Mouse (Mus musculus): ENCODE results near the gene Gm13103.
"Not testable (repeated sequence)": the region's sequence is repeated elsewhere in the genome, so short reads cannot be mapped to it uniquely, and the experiment has no call there.

DNA sequence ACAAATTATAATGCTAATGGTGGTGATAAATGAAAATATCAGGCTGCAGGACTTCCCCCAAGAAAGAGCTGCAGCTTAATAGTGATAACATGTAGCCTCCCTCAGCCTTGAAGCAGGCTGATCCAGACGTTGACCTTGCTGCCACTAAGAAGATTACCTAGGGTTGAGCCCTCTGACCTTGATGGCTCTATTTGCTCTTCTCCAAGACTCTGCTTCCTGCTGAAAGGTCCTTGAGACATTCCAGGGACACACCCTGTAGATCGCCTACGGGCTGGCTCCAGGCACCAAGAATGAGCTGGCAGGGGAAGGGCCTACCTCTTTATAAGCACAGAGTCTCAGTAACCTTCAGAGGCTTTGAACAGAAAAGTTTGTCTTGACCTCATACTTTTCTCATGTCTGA is 48.1 kb downstream of the Gm13103 start:
- not testable (repeated sequence) for TF ChIP-seq CTCF (IDR thresholded peaks at IDR 0.05; ENCODE audit: borderline replicate concordance, insufficient read depth, low read length); POLR2A (IDR thresholded peaks at IDR 0.05; ENCODE audit: low read depth, low read length)
